In genomic region chr6:88431202-88431601, GRCm38 (mm10) we compare ENCODE assay signal across 9 mouse cellular contexts. TPM values are rescaled to one million over a fixed set of nuclear protein-coding genes. Genes with fewer than 3 reads are reported as not detected.
DNase-seq lines count a peak whose midpoint lies in the region; ATAC-seq and TF ChIP-seq lines count a peak whose summit lies in the region.
"Had no signal": no experiment of that assay in that cellular context is flagged by ENCODE, and none has a peak within 500 bp of the region (broad histone marks: within the 10 kb centered on the region; RNA-seq: fewer than 3 reads in every experiment).

No protein-coding gene starts in this region.

- no peaks in the 10 kb centered on the region for H3K9me3 ChIP-seq in heart, embryonic 15.5 days (replicated peaks)
- no peaks in the 10 kb centered on the region for H3K9me3 ChIP-seq in limb, embryonic 10.5 days (replicated peaks)
- H3K9me3 ChIP-seq: limb, embryonic 13.5 days had no signal

- H3K9ac ChIP-seq in heart, embryonic 15.5 days = no peak overlapping the region
- H3K9ac ChIP-seq: limb, embryonic 13.5 days had no signal

- DNase-seq in cerebellum, adult 2 months = peak; percentile 20 to 26
- no peak for DNase-seq in cerebellum, adult 9-11 months
- peak; percentile 16 to 22 for DNase-seq in urinary bladder, adult 18-20 months (ENCODE audit: low spot score in 2 of 2)
- no peak for DNase-seq in urinary bladder, postnatal 4 days (ENCODE audit: low spot score in 2 of 2)
- DNase-seq in limb, embryonic 10.5 days (ENCODE audit: low spot score) = peak; percentile 59
- peak; percentile 9 for DNase-seq in skeletal muscle tissue, adult 2 months (ENCODE audit: low read depth, low spot score)
- no peak for DNase-seq in natural killer cell, adult 2 months (ENCODE audit: low spot score in 2 of 2)

- H3K4me2 ChIP-seq in heart, embryonic 15.5 days = no peak overlapping the region
- H3K4me2 ChIP-seq: limb, embryonic 13.5 days had no signal

- TF ChIP-seq CTCF in cerebellum, adult 2 months (IDR thresholded peaks at IDR 0.05; ENCODE audit: borderline replicate concordance, insufficient read depth, low read depth, low read length) = peak; percentile 59; the same call in 1 of the 2 replicates

- H3K4me3 ChIP-seq in cerebellum, adult 2 months (replicated peaks; ENCODE audit: insufficient read depth, low read depth, low read length) = no peak overlapping the region
- H3K4me3 ChIP-seq in heart, embryonic 15.5 days = no peak overlapping the region
- no peak overlapping the region for H3K4me3 ChIP-seq in limb, embryonic 10.5 days
- H3K4me3 ChIP-seq: limb, embryonic 13.5 days had no signal

- H3K27me3 ChIP-seq in cerebellum, adult 2 months (ENCODE audit: control insufficient read depth, insufficient read depth, low read length) = no peaks in the 10 kb centered on the region
- no peaks in the 10 kb centered on the region for H3K27me3 ChIP-seq in heart, embryonic 15.5 days
- H3K27me3 ChIP-seq in limb, embryonic 10.5 days (ENCODE audit: low read depth, poor library complexity, severe bottlenecking) = no peaks in the 10 kb centered on the region
- H3K27me3 ChIP-seq: limb, embryonic 13.5 days had no signal

- peaks cover 4% of the 10 kb centered on the region; the same call in 1 of the 2 replicates for H3K4me1 ChIP-seq in cerebellum, adult 2 months (ENCODE audit: control insufficient read depth, insufficient read depth, low read length)
- peaks cover 9% of the 10 kb centered on the region for H3K4me1 ChIP-seq in heart, embryonic 15.5 days (replicated peaks)
- H3K4me1 ChIP-seq in limb, embryonic 10.5 days = peaks cover 16% of the 10 kb centered on the region

- TF ChIP-seq POLR2A in cerebellum, adult 2 months (IDR thresholded peaks at IDR 0.05; ENCODE audit: borderline replicate concordance, insufficient read depth, low read length) = no peak

- peak; percentile 70 for ATAC-seq in heart, embryonic 15.5 days (replicated peaks; ENCODE audit: insufficient number of reproducible peaks, insufficient read depth, low FRiP score, low read depth)

- H3K27ac ChIP-seq in cerebellum, adult 2 months (ENCODE audit: insufficient read depth, low read length) = no peak overlapping the region
- H3K27ac ChIP-seq in heart, embryonic 15.5 days = no peak overlapping the region
- no peak overlapping the region for H3K27ac ChIP-seq in limb, embryonic 10.5 days
- H3K27ac ChIP-seq: limb, embryonic 13.5 days had no signal

- 42% methylated on average over 4 of the region's 4 CpGs for WGBS in cerebellum, adult 2 months
- 14% methylated on average over 4 of the region's 4 CpGs for WGBS in heart, embryonic 15.5 days
- WGBS in limb, embryonic 10.5 days = 29% methylated on average over 4 of the region's 4 CpGs

- no peaks in the 10 kb centered on the region for H3K36me3 ChIP-seq in heart, embryonic 15.5 days
- H3K36me3 ChIP-seq in limb, embryonic 10.5 days = no peaks in the 10 kb centered on the region
- H3K36me3 ChIP-seq: limb, embryonic 13.5 days had no signal

RNA-seq across cellular contexts. Expression of gene Eefsec, which starts 15.1 kb away (rescaled TPM):
- 17.0 and 17.3 TPM in 2 replicates for polyA plus RNA-seq in cerebellum, adult 2 months (2012; rRNA removed)
- polyA plus RNA-seq in heart, embryonic 15.5 days (2015; fragmentation: Nextera tagmentation; extraction: Ambion mirVana) = 16.4 and 19.6 TPM in 2 replicates
- 41.4 and 44.2 TPM in 2 replicates for polyA plus RNA-seq in limb, embryonic 10.5 days (2016; fragmentation: Nextera tagmentation; extraction: Ambion mirVana)

RNA-seq across cellular contexts. Expression of gene Ruvbl1, which starts 34.0 kb away (rescaled TPM):
- polyA plus RNA-seq in cerebellum, adult 2 months (2012; rRNA removed) = 49.2 and 49.9 TPM in 2 replicates
- polyA plus RNA-seq in heart, embryonic 15.5 days (2015; fragmentation: Nextera tagmentation; extraction: Ambion mirVana) = 63.3 and 85.2 TPM in 2 replicates
- 235 and 258 TPM in 2 replicates for polyA plus RNA-seq in limb, embryonic 10.5 days (2016; fragmentation: Nextera tagmentation; extraction: Ambion mirVana)

Comparison
In these comparisons a context has a peak if more than half of its experiments do, and no peak if none do; other contexts are left out.
1. DNase-seq: peak in cerebellum, adult 2 months (2 of 2), urinary bladder, adult 18-20 months (2 of 2), limb, embryonic 10.5 days (single experiment) and skeletal muscle tissue, adult 2 months (single experiment); none in cerebellum, adult 9-11 months (single experiment), urinary bladder, postnatal 4 days (0 of 2) and natural killer cell, adult 2 months (0 of 2).